Mouse (Mus musculus) bone marrow macrophage, adult 2 months (primary cell): ENCODE results near the gene Ankrd54. TPM values are rescaled to one million over a fixed set of nuclear protein-coding genes. Genes with fewer than 3 reads are reported as not detected.
"Not testable (repeated sequence)": the region's sequence is repeated elsewhere in the genome, so short reads cannot be mapped to it uniquely, and the experiment has no call there.

ENCODE experiments used
- H3K27ac ChIP-seq: 2 replicates; pipeline ENCODE4 v1.5.1; 2012; ENCODE audit warnings: low read depth, low read length; ENCODE audit not compliant: insufficient read depth
- H3K4me1 ChIP-seq: 2 replicates; pipeline ENCODE4 v1.6.1; 2012; ENCODE audit warnings: low read length; ENCODE audit not compliant: control insufficient read depth, insufficient read depth
- H3K4me3 ChIP-seq: 2 replicates; pipeline ENCODE4 v1.5.1; 2012; ENCODE audit warnings: mild to moderate bottlenecking, low read length, moderate library complexity; ENCODE audit not compliant: insufficient read depth
- CTCF ChIP-seq: IDR thresholded peaks from 2 replicates; pipeline ENCODE4 v1.5.1; 2012; ENCODE audit warnings: low read depth, mild to moderate bottlenecking, low read length, moderate library complexity
- POLR2A ChIP-seq: IDR thresholded peaks from 2 replicates; pipeline ENCODE4 v1.6.1; 2012; ENCODE audit warnings: mild to moderate bottlenecking, low read depth, low read length, borderline replicate concordance
- polyA plus RNA-seq: library from polyadenylated mRNA; stranded (reverse); fragments of >200 nt; gene quantifications from 2 replicates; pipeline ENCODE4 v1.2.4, GENCODE M21; 2012; ENCODE audit not compliant: missing spikeins, insufficient read depth, insufficient read length

The Ankrd54 gene
- polyA plus RNA-seq, 1 experiment, result 14.0 TPM

GRCm38 (mm10) chr15:79022671-79023230 is 39.9 kb downstream of the Ankrd54 start:
- H3K27ac ChIP-seq, result no peak overlapping the region
- peaks cover 3% of the 10 kb centered on the region; the same call in 1 of the 2 replicates for H3K4me1 ChIP-seq
- TF ChIP-seq CTCF (no peak), POLR2A (no peak)

GRCm38 (mm10) chr15:79018886-79019285 is 43.8 kb downstream of the Ankrd54 start:
- TF ChIP-seq POLR2A (no peak), CTCF (no peak)

More at GRCm38 (mm10) chr15:79022671-79023230, 39.9 kb downstream of the Ankrd54 start:
- no peak overlapping the region for H3K4me3 ChIP-seq

GRCm38 (mm10) chr15:79018191-79018590 is 44.5 kb downstream of the Ankrd54 start:
- no peak overlapping the region for H3K4me3 ChIP-seq
- H3K4me1 ChIP-seq, result no peaks in the 10 kb centered on the region
- TF ChIP-seq CTCF (no peak), POLR2A (no peak)
- no peak overlapping the region for H3K27ac ChIP-seq

More at GRCm38 (mm10) chr15:79018886-79019285, 43.8 kb downstream of the Ankrd54 start:
- Histone ChIP-seq H3K27ac (no peak overlapping the region), H3K4me3 (no peak overlapping the region), H3K4me1 (no peaks in the 10 kb centered on the region)

- Histone ChIP-seq H3K4me1 (no peaks in the 10 kb centered on the region), H3K27ac (no peak overlapping the region), H3K4me3 (no peak overlapping the region)
- TF ChIP-seq CTCF (no peak), POLR2A (no peak)
Measured at GRCm38 (mm10) chr15:79013382-79013781, 49.3 kb downstream of the Ankrd54 start.

- no peak for TF ChIP-seq CTCF
- TF ChIP-seq POLR2A, result no peak
- no peak overlapping the region for H3K4me3 ChIP-seq
- no peaks in the 10 kb centered on the region for H3K4me1 ChIP-seq
- no peak overlapping the region for H3K27ac ChIP-seq
Measured at GRCm38 (mm10) chr15:79011550-79011949, 51.1 kb downstream of the Ankrd54 start.

DNA sequence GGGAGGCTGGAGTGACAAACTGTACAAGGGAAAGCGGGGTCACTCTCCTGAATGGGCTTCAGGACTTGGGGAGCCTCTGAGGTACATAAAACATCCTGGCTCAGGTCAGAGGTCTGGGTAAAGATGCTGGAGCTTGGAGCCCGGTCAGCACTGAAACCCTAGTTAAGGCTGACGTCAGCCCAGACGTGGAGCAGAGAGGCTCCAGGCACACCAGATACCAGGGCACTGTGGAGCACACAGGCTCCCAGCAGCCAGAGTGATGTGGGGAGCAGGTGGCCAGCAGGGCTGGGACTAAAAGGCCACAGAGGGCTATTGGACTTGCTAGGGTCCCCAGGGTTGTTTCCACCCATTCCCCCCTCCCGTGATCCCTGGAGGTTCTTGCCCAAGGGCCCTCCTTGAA is 53.0 kb downstream of the Ankrd54 start:
- Histone ChIP-seq H3K27ac (no peak overlapping the region), H3K4me1 (no peaks in the 10 kb centered on the region), H3K4me3 (no peak overlapping the region)
- no peak for TF ChIP-seq CTCF
- no peak for TF ChIP-seq POLR2A

GRCm38 (mm10) chr15:79007836-79008235 is 54.9 kb downstream of the Ankrd54 start:
- not testable (repeated sequence) for H3K4me1 ChIP-seq, H3K4me3 ChIP-seq, H3K27ac ChIP-seq

DNA sequence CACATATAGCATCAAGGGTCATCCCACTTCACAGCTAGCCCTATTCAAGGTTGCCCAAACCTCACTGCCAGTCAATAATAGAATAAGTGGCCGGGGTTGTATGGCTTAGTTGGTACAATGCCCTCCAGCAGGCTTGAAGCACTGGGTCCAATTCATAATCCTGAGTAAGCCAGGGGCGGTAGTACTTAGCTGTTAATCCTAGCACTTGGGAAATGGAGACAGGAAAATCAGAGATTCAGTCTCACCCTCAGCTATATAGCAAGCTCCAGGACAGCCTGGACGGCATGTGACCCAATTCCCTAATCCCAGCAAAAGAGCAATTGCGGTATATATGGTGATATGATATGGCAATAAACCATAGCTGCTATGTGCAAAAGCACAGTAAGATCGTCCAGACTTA is 55.6 kb downstream of the Ankrd54 start:
- Histone ChIP-seq H3K4me1 (no peaks in the 10 kb centered on the region), H3K27ac (no peak overlapping the region), H3K4me3 (no peak overlapping the region)
- TF ChIP-seq POLR2A (no peak), CTCF (no peak)

GRCm38 (mm10) chr15:79006638-79007037 is 56.1 kb downstream of the Ankrd54 start:
- TF ChIP-seq CTCF, result no peak
- Histone ChIP-seq H3K4me1 (no peaks in the 10 kb centered on the region), H3K27ac (no peak overlapping the region), H3K4me3 (no peak overlapping the region)

- Histone ChIP-seq H3K4me1 (no peaks in the 10 kb centered on the region), H3K27ac (no peak overlapping the region), H3K4me3 (no peak overlapping the region)
- TF ChIP-seq CTCF (no peak), POLR2A (no peak)
Measured at GRCm38 (mm10) chr15:79005581-79005980, 57.1 kb downstream of the Ankrd54 start.

Other genes with a start within 250 kb of the Ankrd54 start
- 0.31 and 0.36 TPM in 2 replicates for gene Cdc42ep1, start 220.3 kb downstream of the Ankrd54 start, polyA plus RNA-seq
- gene Lgals2, start 207.4 kb downstream of the Ankrd54 start, polyA plus RNA-seq, result not detected in 2 replicates
- 68.7 and 76.5 TPM in 2 replicates for gene Gga1, start 185.7 kb downstream of the Ankrd54 start, polyA plus RNA-seq
- gene Gm49510, start 163.2 kb downstream of the Ankrd54 start, polyA plus RNA-seq, result not detected in 2 replicates
- gene Sh3bp1, start 163.1 kb downstream of the Ankrd54 start, polyA plus RNA-seq, result 158 and 180 TPM in 2 replicates
- gene Pdxp, start 149.0 kb downstream of the Ankrd54 start, polyA plus RNA-seq, result 1.7 and 2.3 TPM in 2 replicates
- gene Lgals1, start 136.2 kb downstream of the Ankrd54 start, polyA plus RNA-seq, result 1,085 and 1,245 TPM in 2 replicates
- gene Nol12, start 128.0 kb downstream of the Ankrd54 start, polyA plus RNA-seq, result 25.7 and 28.1 TPM in 2 replicates
- gene Triobp, start 115.2 kb downstream of the Ankrd54 start, polyA plus RNA-seq, result 28.7 and 33.2 TPM in 2 replicates
- gene H1f0, start 34.4 kb downstream of the Ankrd54 start, polyA plus RNA-seq, result 87.7 and 88.8 TPM in 2 replicates
- not detected in 2 replicates for gene Galr3, start 21.0 kb downstream of the Ankrd54 start, polyA plus RNA-seq
- gene Eif3l, start 12.3 kb upstream of the Ankrd54 start, polyA plus RNA-seq, result 99.4 and 114 TPM in 2 replicates
- 16.2 and 16.3 TPM in 2 replicates for gene Micall1, start 46.0 kb upstream of the Ankrd54 start, polyA plus RNA-seq
- 107 and 110 TPM in 2 replicates for gene Polr2f, start 78.1 kb upstream of the Ankrd54 start, polyA plus RNA-seq
- 1.6 TPM in 1 of 2 replicates, not detected in the other for gene 1700088E04Rik, start 78.4 kb upstream of the Ankrd54 start, polyA plus RNA-seq
- gene Sox10, start 102.3 kb upstream of the Ankrd54 start, polyA plus RNA-seq, result not detected in 2 replicates
- gene Pick1, start 166.3 kb upstream of the Ankrd54 start, polyA plus RNA-seq, result 11.4 and 13.0 TPM in 2 replicates
- not detected in 2 replicates for gene Gm49486, start 166.5 kb upstream of the Ankrd54 start, polyA plus RNA-seq
- gene Slc16a8, start 191.9 kb upstream of the Ankrd54 start, polyA plus RNA-seq, result not detected in 2 replicates
- not detected in 2 replicates for gene Baiap2l2, start 222.6 kb upstream of the Ankrd54 start, polyA plus RNA-seq